Mouse (Mus musculus) ES-Bruce4 (cell line): ENCODE results near the gene 6430531B16Rik.

Experiments
- CTCF ChIP-seq: IDR thresholded peaks from one replicate; pipeline ENCODE4 v1.8.1; 2011; ENCODE audit warnings: low read depth, low read length
- EP300 ChIP-seq: IDR thresholded peaks from 2 replicates; pipeline ENCODE4 v1.6.1; 2011; ENCODE audit warnings: low read depth, low read length; ENCODE audit not compliant: insufficient read depth
- POLR2A ChIP-seq: IDR thresholded peaks from one replicate; pipeline ENCODE4 v1.8.1; 2011; ENCODE audit warnings: low read length; ENCODE audit not compliant: insufficient read depth

GRCm38 (mm10) chr7:139961141-139961540, 17.4 kb downstream of the 6430531B16Rik start:
- no peak for TF ChIP-seq CTCF
- TF ChIP-seq POLR2A = no peak
- no peak for TF ChIP-seq EP300
